Mouse (Mus musculus): Measurements from ENCODE around the gene Hist1h2ab. TPM values are rescaled to one million over a fixed set of nuclear protein-coding genes. Genes with fewer than 3 reads are reported as not detected.

The Hist1h2ab gene
- total RNA-seq, 1 experiment, result 2,399 TPM

- no peak for DNase-seq (ENCODE audit: low read depth, low spot score)
- Histone ChIP-seq H3K4me1 (ENCODE audit: control insufficient read depth in 2 of 2, insufficient read depth in 2 of 2, low read length in 2 of 2, poor library complexity in 1 of 2) (peaks cover 0 to 3% of the 10 kb centered on the region in 2 experiments; a peak in 3 of 4 replicates), H3K4me3 (ENCODE audit: insufficient read depth in 1 of 2, low read depth in 1 of 2, low read length in 2 of 2, poor library complexity in 1 of 2, severe bottlenecking in 1 of 2) (peak within 1 kb of the TSS; percentile 66 to 74), H3K9ac (ENCODE audit: insufficient read depth, low read depth, low read length, poor library complexity, severe bottlenecking) (peak within 1 kb of the TSS; percentile 91), H3K9me3 (ENCODE audit: control insufficient read depth, insufficient read depth, low read depth, low read length) (no peaks in the 10 kb centered on the region), H3K27ac (ENCODE audit: insufficient read depth, low read depth, low read length, poor library complexity, severe bottlenecking) (peak within 1 kb of the TSS; percentile 100), H3K36me3 (ENCODE audit: control insufficient read depth, insufficient read depth, low read length, poor library complexity, severe bottlenecking) (no peaks in the 10 kb centered on the region)
- TF ChIP-seq MAFK (IDR thresholded peaks at IDR 0.05; ENCODE audit: insufficient read depth, low read depth, low read length) (no peak), HCFC1 (IDR thresholded peaks at IDR 0.05; ENCODE audit: borderline replicate concordance, insufficient read depth, low read length) (0 out of 2 replicates have a peak, but pooled peaks have one; percentile 45)
- in situ Hi-C loops (cut with MboI; ENCODE audit: low sequenced_read_pairs in 2 of 2, unreplicated experiment in 2 of 2), result no loop called here
Measured at GRCm38 (mm10) chr13:23738677-23739068, 12.3 kb upstream of the Hist1h2ab start, which contains the start of gene Hist1h1c. TSS of gene Hist1h1c (plus strand) at chr13:23738808.

DNA sequence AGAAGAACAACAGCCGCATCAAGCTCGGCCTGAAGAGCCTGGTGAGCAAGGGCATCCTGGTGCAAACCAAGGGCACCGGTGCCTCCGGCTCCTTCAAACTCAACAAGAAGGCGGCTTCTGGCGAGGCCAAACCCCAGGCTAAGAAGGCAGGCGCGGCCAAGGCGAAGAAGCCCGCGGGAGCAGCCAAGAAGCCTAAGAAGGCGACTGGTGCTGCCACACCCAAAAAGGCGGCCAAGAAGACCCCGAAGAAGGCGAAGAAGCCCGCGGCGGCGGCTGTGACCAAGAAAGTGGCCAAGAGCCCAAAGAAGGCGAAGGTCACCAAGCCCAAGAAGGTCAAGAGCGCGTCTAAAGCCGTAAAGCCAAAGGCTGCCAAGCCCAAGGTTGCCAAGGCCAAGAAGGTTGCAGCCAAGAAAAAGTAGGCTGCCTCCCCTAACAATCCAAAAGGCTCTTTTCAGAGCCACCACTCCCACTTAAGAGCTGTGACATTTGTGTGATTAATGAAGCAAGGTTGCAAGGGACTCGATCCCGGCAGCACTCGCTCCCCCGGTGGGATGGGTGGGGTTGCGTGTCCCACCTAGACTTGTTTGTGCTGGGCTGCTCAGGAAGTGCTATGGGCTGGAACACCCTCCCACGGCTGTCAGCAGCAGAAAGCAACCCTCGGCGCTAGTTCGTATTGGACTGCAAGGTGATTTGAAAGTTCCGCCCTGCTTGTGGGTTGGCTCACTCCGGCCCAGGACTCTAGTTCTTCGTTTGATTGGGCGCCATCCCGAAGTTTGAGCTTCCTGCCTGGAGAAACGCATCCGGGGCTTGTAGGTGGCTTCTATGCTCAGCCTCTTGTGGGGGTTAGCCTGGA, 11.6 kb upstream of the Hist1h2ab start:
- Histone ChIP-seq H3K36me3 (ENCODE audit: control insufficient read depth, insufficient read depth, low read length, poor library complexity, severe bottlenecking) (no peaks in the 10 kb centered on the region), H3K9ac (ENCODE audit: insufficient read depth, low read depth, low read length, poor library complexity, severe bottlenecking) (peak overlapping the region; percentile 91), H3K4me1 (ENCODE audit: control insufficient read depth in 2 of 2, insufficient read depth in 2 of 2, low read length in 2 of 2, poor library complexity in 1 of 2) (peaks cover 0 to 3% of the 10 kb centered on the region in 2 experiments; a peak in 3 of 4 replicates), H3K9me3 (ENCODE audit: control insufficient read depth, insufficient read depth, low read depth, low read length) (no peaks in the 10 kb centered on the region), H3K27ac (ENCODE audit: insufficient read depth, low read depth, low read length, poor library complexity, severe bottlenecking) (peak overlapping the region; percentile 100), H3K4me3 (ENCODE audit: insufficient read depth in 1 of 2, low read depth in 1 of 2, low read length in 2 of 2, poor library complexity in 1 of 2, severe bottlenecking in 1 of 2) (peak overlapping the region; percentile 66 to 74)
- in situ Hi-C loops (cut with MboI; ENCODE audit: low sequenced_read_pairs in 2 of 2, unreplicated experiment in 2 of 2), result no loop called here
- peak; percentile 93 for DNase-seq (ENCODE audit: low read depth, low spot score)
- TF ChIP-seq ZNF384 (IDR thresholded peaks at IDR 0.05; ENCODE audit: low read depth, low read length) (no peak), HCFC1 (IDR thresholded peaks at IDR 0.05; ENCODE audit: borderline replicate concordance, insufficient read depth, low read length) (peak; percentile 68; the same call in 1 of the 2 replicates), ZC3H11A (IDR thresholded peaks at IDR 0.05; ENCODE audit: borderline replicate concordance, low read depth, low read length) (no peak), MAFK (IDR thresholded peaks at IDR 0.05; ENCODE audit: insufficient read depth, low read depth, low read length) (no peak), CHD2 (IDR thresholded peaks at IDR 0.05; ENCODE audit: low read depth, low read length) (peak; percentile 29; the same call in 1 of the 2 replicates)

DNA sequence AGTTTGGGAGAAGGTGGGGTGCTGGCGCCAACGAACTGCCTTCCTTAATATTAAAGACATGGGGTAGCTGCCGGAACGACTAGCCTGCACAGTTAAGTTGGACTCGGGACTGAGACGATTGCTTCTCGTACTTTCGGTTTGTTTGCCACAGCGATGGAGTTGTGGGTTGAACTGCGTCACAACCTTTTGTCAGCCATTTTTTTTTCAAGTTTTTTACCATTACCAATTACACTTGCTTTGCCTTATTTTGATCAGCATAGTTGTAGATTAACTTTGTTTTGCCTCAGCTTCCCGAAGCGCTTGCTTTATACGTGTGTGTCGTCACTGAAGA, 11.0 kb upstream of the Hist1h2ab start:
- peak overlapping the region; percentile 100 for H3K27ac ChIP-seq (ENCODE audit: insufficient read depth, low read depth, low read length, poor library complexity, severe bottlenecking)
- peaks cover 0 to 3% of the 10 kb centered on the region in 2 experiments; a peak in 3 of 4 replicates for H3K4me1 ChIP-seq (ENCODE audit: control insufficient read depth in 2 of 2, insufficient read depth in 2 of 2, low read length in 2 of 2, poor library complexity in 1 of 2)
- in situ Hi-C loops (cut with MboI; ENCODE audit: low sequenced_read_pairs in 2 of 2, unreplicated experiment in 2 of 2), result loop anchor here in 1 of 2 experiments (5.0 to 10.0 kb wide), 3 partner anchors 48 to 1705 kb away; partner anchors contain the start of genes Hist1h1d, Hist1h2ah, Hist1h2bk and Hist1h4f
- no peaks in the 10 kb centered on the region for H3K36me3 ChIP-seq (ENCODE audit: control insufficient read depth, insufficient read depth, low read length, poor library complexity, severe bottlenecking)
- peak overlapping the region; percentile 91 for H3K9ac ChIP-seq (ENCODE audit: insufficient read depth, low read depth, low read length, poor library complexity, severe bottlenecking)
- DNase-seq (ENCODE audit: low read depth, low spot score), result no peak
- H3K4me3 ChIP-seq (ENCODE audit: insufficient read depth in 1 of 2, low read depth in 1 of 2, low read length in 2 of 2, poor library complexity in 1 of 2, severe bottlenecking in 1 of 2), result peak overlapping the region; percentile 66 to 74
- no peak for TF ChIP-seq CHD2 (IDR thresholded peaks at IDR 0.05; ENCODE audit: low read depth, low read length)
- no peak for TF ChIP-seq ZNF384 (IDR thresholded peaks at IDR 0.05; ENCODE audit: low read depth, low read length)
- no peak for TF ChIP-seq MAFK (IDR thresholded peaks at IDR 0.05; ENCODE audit: insufficient read depth, low read depth, low read length)
- TF ChIP-seq ZC3H11A (IDR thresholded peaks at IDR 0.05; ENCODE audit: borderline replicate concordance, low read depth, low read length), result no peak
- TF ChIP-seq HCFC1 (IDR thresholded peaks at IDR 0.05; ENCODE audit: borderline replicate concordance, insufficient read depth, low read length), result no peak
- H3K9me3 ChIP-seq (ENCODE audit: control insufficient read depth, insufficient read depth, low read depth, low read length), result no peaks in the 10 kb centered on the region

GRCm38 (mm10) chr13:23740256-23740840, 10.6 kb upstream of the Hist1h2ab start:
- Histone ChIP-seq H3K9ac (ENCODE audit: insufficient read depth, low read depth, low read length, poor library complexity, severe bottlenecking) (peak overlapping the region; percentile 91; the same call in 1 of the 2 replicates), H3K9me3 (ENCODE audit: control insufficient read depth, insufficient read depth, low read depth, low read length) (no peaks in the 10 kb centered on the region), H3K4me3 (ENCODE audit: insufficient read depth in 1 of 2, low read depth in 1 of 2, low read length in 2 of 2, poor library complexity in 1 of 2, severe bottlenecking in 1 of 2) (peak overlapping the region; percentile 66 to 74), H3K27ac (ENCODE audit: insufficient read depth, low read depth, low read length, poor library complexity, severe bottlenecking) (peak overlapping the region; percentile 100; the same call in 1 of the 2 replicates), H3K36me3 (ENCODE audit: control insufficient read depth, insufficient read depth, low read length, poor library complexity, severe bottlenecking) (no peaks in the 10 kb centered on the region), H3K4me1 (ENCODE audit: control insufficient read depth in 2 of 2, insufficient read depth in 2 of 2, low read length in 2 of 2, poor library complexity in 1 of 2) (peaks cover 0 to 3% of the 10 kb centered on the region in 2 experiments; a peak in 3 of 4 replicates)
- no peak for TF ChIP-seq MAFK (IDR thresholded peaks at IDR 0.05; ENCODE audit: insufficient read depth, low read depth, low read length)
- TF ChIP-seq ZC3H11A (IDR thresholded peaks at IDR 0.05; ENCODE audit: borderline replicate concordance, low read depth, low read length), result no peak
- no peak for TF ChIP-seq ZNF384 (IDR thresholded peaks at IDR 0.05; ENCODE audit: low read depth, low read length)
- no peak for TF ChIP-seq CHD2 (IDR thresholded peaks at IDR 0.05; ENCODE audit: low read depth, low read length)
- no peak for TF ChIP-seq HCFC1 (IDR thresholded peaks at IDR 0.05; ENCODE audit: borderline replicate concordance, insufficient read depth, low read length)
- no peak for DNase-seq (ENCODE audit: low read depth, low spot score)
- in situ Hi-C loops (cut with MboI; ENCODE audit: low sequenced_read_pairs in 2 of 2, unreplicated experiment in 2 of 2), result loop anchor here in 1 of 2 experiments (5.0 to 10.0 kb wide), 3 partner anchors 48 to 1706 kb away; partner anchors contain the start of genes Hist1h1d, Hist1h2ah, Hist1h2bk and Hist1h4f
